8 mouse cellular contexts compared by ENCODE assay signal in the genomic region with DNA sequence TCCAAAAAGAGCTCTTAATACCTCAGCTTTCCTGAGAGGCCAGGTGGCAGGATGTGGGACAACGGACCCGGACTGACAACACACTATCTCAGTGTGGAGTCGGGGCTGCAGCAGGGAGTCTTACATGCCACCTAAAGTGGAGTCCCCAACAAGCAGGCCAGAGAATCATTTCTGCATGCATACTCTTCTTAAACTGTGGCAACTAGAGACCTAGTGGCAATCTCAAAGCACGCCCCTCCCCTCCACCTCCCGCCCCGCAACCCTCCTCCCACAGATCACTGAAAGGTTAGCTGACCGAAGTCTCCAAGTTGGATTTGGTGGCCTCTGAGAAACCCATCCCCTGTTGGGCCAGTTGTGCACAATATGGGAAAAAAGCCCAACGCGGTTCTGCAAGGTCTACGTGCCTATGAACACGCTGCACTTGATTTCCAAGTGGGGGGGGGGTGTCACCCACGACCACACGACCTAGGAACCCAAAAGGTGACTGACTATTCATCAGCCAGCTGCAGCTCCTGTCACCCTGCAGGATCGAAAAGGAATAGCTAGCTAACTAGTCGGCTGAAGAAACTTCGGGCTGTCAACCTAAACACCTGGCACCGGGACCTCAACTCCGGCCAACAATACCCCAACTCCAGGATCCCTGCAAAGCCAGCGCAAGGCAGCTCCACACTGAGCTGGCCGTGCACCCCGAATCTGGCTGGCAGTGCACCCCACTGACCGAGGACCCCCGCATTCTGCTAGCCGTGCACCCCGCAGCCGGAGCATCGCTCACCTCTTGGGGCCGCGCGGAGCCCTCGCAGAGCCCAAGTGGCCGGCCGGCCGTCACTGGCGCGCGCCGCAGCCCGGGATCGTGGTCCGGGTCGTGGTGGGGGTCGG. TPM values are rescaled to one million over a fixed set of nuclear protein-coding genes. Genes with fewer than 3 reads are reported as not detected.
A peak's percentile ranks its signal among the peaks of the same experiment; 100 is the strongest.
DNase-seq lines count a peak whose midpoint lies in the region; ATAC-seq lines count a peak whose summit lies in the region.

No protein-coding gene starts in this region.

- no peaks in the 10 kb centered on the region for H3K27me3 ChIP-seq in heart, embryonic 15.5 days
- no peaks in the 10 kb centered on the region for H3K27me3 ChIP-seq in limb, embryonic 10.5 days (ENCODE audit: low read depth, poor library complexity, severe bottlenecking)
- no peaks in the 10 kb centered on the region; the same call in 1 of the 2 replicates for H3K27me3 ChIP-seq in midbrain, embryonic 16.5 days (ENCODE audit: control insufficient read depth, insufficient read depth, low read depth, low read length)

- under 1% methylated on average over 40 of the region's 43 CpGs for WGBS in heart, embryonic 15.5 days
- under 1% methylated on average over 43 of the region's 43 CpGs for WGBS in limb, embryonic 10.5 days
- WGBS in midbrain, embryonic 16.5 days: under 1% methylated on average over 43 of the region's 43 CpGs

- H3K9me3 ChIP-seq in heart, embryonic 15.5 days (replicated peaks): no peaks in the 10 kb centered on the region
- H3K9me3 ChIP-seq in limb, embryonic 10.5 days (replicated peaks): no peaks in the 10 kb centered on the region
- no peaks in the 10 kb centered on the region for H3K9me3 ChIP-seq in midbrain, embryonic 16.5 days (replicated peaks; ENCODE audit: control insufficient read depth, low read length, poor library complexity, severe bottlenecking)

- peak overlapping the region; percentile 86 for H3K27ac ChIP-seq in heart, embryonic 15.5 days
- peak overlapping the region; percentile 89 for H3K27ac ChIP-seq in limb, embryonic 10.5 days
- peak overlapping the region; percentile 68 for H3K27ac ChIP-seq in midbrain, embryonic 16.5 days (ENCODE audit: low read length)

- peak; percentile 10 to 28 for DNase-seq in layer of hippocampus, postnatal 10 days (ENCODE audit: low spot score in 2 of 2)
- no peak for DNase-seq in layer of hippocampus, adult 9-11 months
- peak; percentile 26 for DNase-seq in MEL-GATA-1-ER (ENCODE audit: extremely low read depth, low read depth)
- DNase-seq in embryo, embryonic 11.5 days (ENCODE audit: low read depth, low spot score): peak; percentile 9
- peak; percentile 52 for DNase-seq in limb, embryonic 10.5 days (ENCODE audit: low spot score)
- peak; percentile 73 to 79 for DNase-seq in thymus, postnatal 36 days

- H3K4me1 ChIP-seq in heart, embryonic 15.5 days (replicated peaks): peaks cover 17% of the 10 kb centered on the region
- peaks cover 16% of the 10 kb centered on the region for H3K4me1 ChIP-seq in limb, embryonic 10.5 days
- H3K4me1 ChIP-seq in midbrain, embryonic 16.5 days (ENCODE audit: control insufficient read depth, insufficient read depth, low read length): peaks cover 6% of the 10 kb centered on the region; the same call in 1 of the 2 replicates

- peak overlapping the region; percentile 92 for H3K9ac ChIP-seq in heart, embryonic 15.5 days
- H3K9ac ChIP-seq in midbrain, embryonic 16.5 days (ENCODE audit: low read depth, low read length): peak overlapping the region; percentile 82

- peak overlapping the region; percentile 78 for H3K4me2 ChIP-seq in heart, embryonic 15.5 days
- peak overlapping the region; percentile 94 for H3K4me2 ChIP-seq in midbrain, embryonic 16.5 days (ENCODE audit: low read length)

- H3K36me3 ChIP-seq in heart, embryonic 15.5 days: no peaks in the 10 kb centered on the region
- H3K36me3 ChIP-seq in limb, embryonic 10.5 days: no peaks in the 10 kb centered on the region
- H3K36me3 ChIP-seq in midbrain, embryonic 16.5 days (ENCODE audit: control insufficient read depth, insufficient read depth, low read length): no peaks in the 10 kb centered on the region

- no peak; the same call in 1 of the 2 replicates for ATAC-seq in heart, embryonic 15.5 days (replicated peaks; ENCODE audit: insufficient number of reproducible peaks, insufficient read depth, low FRiP score, low read depth)
- ATAC-seq in midbrain, embryonic 16.5 days: peak; percentile 12

- peak overlapping the region; percentile 97 for H3K4me3 ChIP-seq in heart, embryonic 15.5 days
- H3K4me3 ChIP-seq in limb, embryonic 10.5 days: peak overlapping the region; percentile 80
- peak overlapping the region; percentile 81 for H3K4me3 ChIP-seq in midbrain, embryonic 16.5 days (ENCODE audit: low read depth, low read length)

RNA-seq across cellular contexts. Expression of gene Tnfaip3, which starts 0.8 kb away (rescaled TPM):
- 1 to 10 TPM; 5.0 to 5.9 TPM for total RNA-seq in layer of hippocampus, postnatal 10 days (2021)
- 2.4 and 3.5 TPM in 2 replicates for polyA plus RNA-seq in heart, embryonic 15.5 days (2015; fragmentation: Nextera tagmentation; extraction: Ambion mirVana)
- polyA plus RNA-seq in limb, embryonic 10.5 days (2016; fragmentation: Nextera tagmentation; extraction: Ambion mirVana): 1.3 and 2.3 TPM in 2 replicates
- 3.0 and 3.4 TPM in 2 replicates for polyA plus RNA-seq in midbrain, embryonic 16.5 days (2015; fragmentation: Nextera tagmentation; extraction: Ambion mirVana)
